21 mouse cellular contexts compared by ENCODE assay signal in the genomic region with DNA sequence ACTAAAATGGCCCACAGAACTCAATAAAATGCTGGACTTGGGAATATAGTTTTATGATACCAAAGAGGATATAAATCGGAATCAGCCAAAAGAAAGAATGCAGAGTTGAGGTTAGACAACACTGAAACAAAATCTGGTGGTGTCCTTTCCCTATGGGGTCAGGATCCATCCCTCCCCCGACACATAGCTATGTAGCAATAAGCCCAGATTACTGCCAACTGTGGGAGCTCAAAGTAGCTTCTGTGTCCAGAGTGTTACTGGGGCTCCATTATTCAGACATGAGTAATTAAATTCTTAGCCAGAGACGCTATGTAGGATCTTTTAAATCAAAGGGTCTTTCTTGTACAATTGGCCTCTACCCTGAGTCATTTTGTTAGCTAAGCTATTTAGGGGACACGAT.
"Had no signal": no experiment of that assay in that cellular context is flagged by ENCODE, and none has a peak within 500 bp of the region (broad histone marks: within the 10 kb centered on the region; RNA-seq: fewer than 3 reads in every experiment).

No protein-coding gene starts in this region.

- H3K4me3 ChIP-seq: limb, embryonic 12.5 days; limb, embryonic 15.5 days; midbrain, embryonic 12.5 days; midbrain, embryonic 15.5 days; neural tube, embryonic 12.5 days; neural tube, embryonic 15.5 days had no signal

- H3K27me3 ChIP-seq: limb, embryonic 12.5 days; limb, embryonic 15.5 days; midbrain, embryonic 12.5 days; midbrain, embryonic 15.5 days; neural tube, embryonic 12.5 days; neural tube, embryonic 15.5 days had no signal

- H3K4me1 ChIP-seq: limb, embryonic 12.5 days; limb, embryonic 15.5 days; midbrain, embryonic 12.5 days; midbrain, embryonic 15.5 days had no signal

- DNase-seq: kidney, adult 9 months; kidney, postnatal 36 days; left cerebral cortex, postnatal 4 days; liver, postnatal 0 days; lung, embryonic 14.5 days; right cerebral cortex, adult 18-20 months; right cerebral cortex, postnatal 14 days; right cerebral cortex, postnatal 4 days; thymus, adult 2 months; thymus, postnatal 25 days had no signal

- ATAC-seq: liver, postnatal 0 days; lung, postnatal 0 days; midbrain, embryonic 15.5 days had no signal

- H3K36me3 ChIP-seq: limb, embryonic 12.5 days; limb, embryonic 15.5 days; midbrain, embryonic 12.5 days; midbrain, embryonic 15.5 days; neural tube, embryonic 12.5 days; neural tube, embryonic 15.5 days had no signal

- H3K27ac ChIP-seq: limb, embryonic 12.5 days; limb, embryonic 15.5 days; liver, embryonic 14.5 days; macrophage; midbrain, embryonic 12.5 days; midbrain, embryonic 15.5 days; neural tube, embryonic 12.5 days; neural tube, embryonic 15.5 days; stomach, postnatal 0 days had no signal

- H3K9me3 ChIP-seq: limb, embryonic 12.5 days; limb, embryonic 15.5 days; midbrain, embryonic 12.5 days; midbrain, embryonic 15.5 days; neural tube, embryonic 12.5 days; neural tube, embryonic 15.5 days had no signal

- H3K4me2 ChIP-seq: limb, embryonic 12.5 days; limb, embryonic 15.5 days; liver, embryonic 11.5 days; lung, embryonic 14.5 days; midbrain, embryonic 12.5 days; midbrain, embryonic 15.5 days; neural tube, embryonic 12.5 days; neural tube, embryonic 15.5 days had no signal

- H3K9ac ChIP-seq: limb, embryonic 12.5 days; limb, embryonic 15.5 days; liver, embryonic 14.5 days; liver, postnatal 0 days; lung, embryonic 14.5 days; midbrain, embryonic 12.5 days; midbrain, embryonic 15.5 days; neural tube, embryonic 12.5 days; neural tube, embryonic 15.5 days had no signal
